Mouse (Mus musculus) cortical plate, adult 2 months (tissue): ENCODE data around the gene Ino80d. TPM values are rescaled to one million over a fixed set of nuclear protein-coding genes. Genes with fewer than 3 reads are reported as not detected.
A peak's percentile ranks its signal among the peaks of the same experiment; 100 is the strongest.

Experiments
- H3K27ac ChIP-seq: fragments of 200-500 bp; 2 replicates; pipeline ENCODE4 v1.5.1; 2012; ENCODE audit warnings: low read length, control low read depth, inconsistent platforms; ENCODE audit not compliant: insufficient read depth
- H3K4me1 ChIP-seq: fragments of 200-500 bp; 2 replicates; pipeline ENCODE4 v1.6.1; 2011; ENCODE audit warnings: low read length; ENCODE audit not compliant: control insufficient read depth, insufficient read depth
- H3K4me3 ChIP-seq: fragments of 200-500 bp; 2 replicates; pipeline ENCODE4 v1.5.1; 2011; ENCODE audit warnings: mild to moderate bottlenecking, low read length, control low read depth; ENCODE audit not compliant: insufficient read depth
- CTCF ChIP-seq: fragments of 200-500 bp; IDR thresholded peaks from 2 replicates; pipeline ENCODE4 v1.5.1; 2011; ENCODE audit warnings: mild to moderate bottlenecking, control low read depth, low read length; ENCODE audit not compliant: insufficient read depth; ENCODE audit errors: extremely low read depth
- POLR2A ChIP-seq: fragments of 200-500 bp; IDR thresholded peaks from 2 replicates; pipeline ENCODE4 v1.6.1; 2011; ENCODE audit warnings: mild to moderate bottlenecking, low read length, control low read depth; ENCODE audit not compliant: insufficient read depth; ENCODE audit errors: extremely low read depth
- polyA plus RNA-seq: library from polyadenylated mRNA; depleted of rRNA; stranded (reverse); fragments of >200 nt; gene quantifications from 2 replicates; pipeline ENCODE4 v1.2.3, GENCODE M21; 2012

Ino80d gene
- polyA plus RNA-seq, 1 experiment = 9.1 TPM

DNA sequence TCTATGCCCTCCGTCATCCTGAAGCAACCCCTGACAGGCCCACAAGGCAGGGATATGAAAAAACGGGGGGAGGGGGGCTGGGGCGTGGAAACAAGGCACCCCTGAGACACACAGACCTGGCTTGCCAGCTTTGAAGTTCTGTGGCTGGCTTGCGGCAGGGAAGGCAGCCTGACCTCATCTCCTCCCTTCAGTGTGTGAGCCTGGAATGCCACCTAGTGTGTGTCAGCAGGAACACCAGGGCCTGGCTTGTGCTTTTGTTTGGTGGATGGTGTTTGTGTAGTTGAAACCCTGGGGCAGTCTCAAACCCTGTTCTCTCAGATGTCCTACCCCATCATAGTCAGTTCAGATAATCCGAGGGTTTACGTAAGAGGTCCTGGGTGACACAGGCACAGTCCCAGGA is 150.2 kb downstream of the Ino80d start:
- H3K4me1 ChIP-seq = no peaks in the 10 kb centered on the region
- H3K4me3 ChIP-seq = no peak overlapping the region
- H3K27ac ChIP-seq = no peak overlapping the region
- TF ChIP-seq POLR2A (no peak), CTCF (peak; percentile 99)

DNA sequence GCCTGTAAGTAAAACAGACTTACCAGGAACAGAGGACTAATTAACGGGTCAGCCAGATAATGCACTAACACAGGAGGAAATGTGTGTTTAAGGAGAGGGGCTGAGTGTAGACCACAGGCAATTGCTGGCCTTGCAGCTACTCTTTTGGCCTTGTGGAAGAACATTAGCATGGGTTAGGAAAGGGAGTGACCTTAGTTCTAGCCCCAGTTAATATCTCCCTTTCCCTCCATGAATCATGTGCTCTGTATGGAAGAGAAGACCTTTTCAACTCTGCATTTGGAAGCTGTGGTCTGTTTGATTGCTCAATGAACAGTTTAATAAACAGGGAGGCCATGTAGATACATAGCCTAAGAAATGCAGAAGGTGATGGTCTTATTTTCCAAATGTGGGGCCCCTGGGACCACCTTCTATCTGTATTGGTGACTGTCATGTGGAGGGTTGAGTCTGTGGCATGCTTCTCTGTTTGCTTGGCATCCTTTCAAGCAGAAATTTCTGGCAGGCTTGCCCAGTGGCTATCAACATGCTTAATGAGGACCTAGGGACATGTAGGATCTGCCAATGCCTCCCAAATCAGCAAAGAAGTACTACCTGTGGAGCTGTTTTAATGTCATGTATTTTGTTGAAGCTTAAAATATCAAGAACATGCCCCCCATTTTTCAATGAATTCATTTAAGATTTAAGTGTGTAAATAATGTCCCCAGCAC is 157.4 kb downstream of the Ino80d start:
- TF ChIP-seq CTCF (no peak), POLR2A (no peak)
- no peak overlapping the region for H3K4me3 ChIP-seq
- H3K27ac ChIP-seq = no peak overlapping the region
- no peaks in the 10 kb centered on the region for H3K4me1 ChIP-seq

DNA sequence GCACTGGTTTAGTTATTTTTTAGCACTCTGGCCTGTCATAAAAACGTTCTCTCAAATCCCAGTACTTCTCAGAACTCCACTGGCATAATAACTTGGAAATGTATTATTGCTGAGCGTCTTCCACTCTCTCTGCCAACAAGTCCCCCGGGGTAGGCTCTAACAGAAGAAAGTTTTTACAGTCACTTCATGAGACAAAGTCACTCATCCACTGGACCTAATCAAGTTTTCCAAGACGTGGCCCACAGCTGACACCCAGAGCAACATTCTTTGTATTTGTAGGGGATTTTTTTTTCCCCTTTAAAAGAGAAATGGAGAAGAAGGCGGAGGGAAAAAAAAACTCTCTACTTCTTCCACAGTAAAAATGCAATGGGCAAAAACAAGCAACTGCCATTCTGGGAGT is 157.9 kb downstream of the Ino80d start:
- Histone ChIP-seq H3K4me3 (no peak overlapping the region), H3K4me1 (no peaks in the 10 kb centered on the region), H3K27ac (no peak overlapping the region)
- TF ChIP-seq POLR2A = no peak
- TF ChIP-seq CTCF = no peak

DNA sequence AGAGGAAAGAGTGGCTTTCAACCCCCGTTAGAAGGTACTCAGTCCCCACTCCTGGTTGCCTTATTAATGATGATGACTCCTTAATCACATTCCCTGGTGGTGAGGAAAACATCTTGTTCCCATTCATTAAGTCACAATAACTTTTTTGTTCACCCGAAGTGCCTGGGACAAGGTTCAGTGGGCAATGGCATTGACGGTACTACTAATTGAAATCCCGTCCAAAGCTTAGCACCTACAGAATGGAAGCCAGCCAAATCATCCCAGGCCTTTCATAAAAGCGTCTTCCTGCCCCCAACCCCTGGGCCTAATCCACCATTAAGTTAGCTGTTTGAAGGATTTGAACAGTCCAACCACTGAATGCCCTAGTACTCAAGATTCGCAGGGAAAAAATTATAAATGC is 159.1 kb downstream of the Ino80d start:
- TF ChIP-seq CTCF (no peak), POLR2A (no peak)
- Histone ChIP-seq H3K27ac (no peak overlapping the region), H3K4me1 (no peaks in the 10 kb centered on the region), H3K4me3 (no peak overlapping the region)

DNA sequence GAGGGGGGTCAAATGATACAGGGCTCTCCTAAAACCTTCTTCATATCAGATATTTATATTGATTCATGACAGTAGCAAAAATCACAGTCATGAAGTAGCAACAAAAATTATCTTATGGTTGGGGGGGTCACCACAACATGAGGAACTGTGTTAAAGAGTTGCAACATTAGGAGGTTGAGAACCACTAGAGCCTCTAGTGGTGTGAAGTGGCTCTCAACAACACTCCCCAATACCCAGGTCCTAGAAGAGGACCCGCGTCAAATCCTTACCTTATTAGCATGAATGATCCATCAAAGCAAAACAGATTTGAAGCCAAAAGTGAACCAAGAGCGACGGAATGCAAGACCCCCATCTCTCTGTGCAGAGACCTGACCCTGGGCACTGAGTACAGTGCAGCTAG is 161.4 kb downstream of the Ino80d start:
- Histone ChIP-seq H3K27ac (no peak overlapping the region), H3K4me1 (no peaks in the 10 kb centered on the region), H3K4me3 (no peak overlapping the region)
- no peak for TF ChIP-seq CTCF
- no peak for TF ChIP-seq POLR2A

DNA sequence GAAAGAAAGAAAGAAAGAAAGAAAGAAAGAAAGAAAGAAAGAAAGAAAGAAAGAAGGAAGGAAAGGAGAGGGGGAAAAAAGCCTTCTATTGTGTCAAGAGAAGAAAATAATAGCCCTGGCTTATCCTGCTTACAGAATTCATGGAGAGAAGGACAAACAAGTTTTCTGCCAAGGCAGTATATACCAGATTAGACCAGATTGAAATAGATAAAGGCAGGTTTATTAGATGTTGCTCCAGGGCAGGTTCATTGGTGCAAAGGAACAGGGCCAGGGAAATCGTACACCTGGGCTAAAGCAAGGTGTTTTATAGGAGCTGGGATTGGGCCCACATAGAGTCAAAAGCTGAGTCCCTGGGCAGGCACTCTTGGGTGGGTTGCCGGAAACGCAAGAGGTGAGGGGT is 162.1 kb downstream of the Ino80d start:
- peaks cover 3% of the 10 kb centered on the region for H3K4me1 ChIP-seq

DNA sequence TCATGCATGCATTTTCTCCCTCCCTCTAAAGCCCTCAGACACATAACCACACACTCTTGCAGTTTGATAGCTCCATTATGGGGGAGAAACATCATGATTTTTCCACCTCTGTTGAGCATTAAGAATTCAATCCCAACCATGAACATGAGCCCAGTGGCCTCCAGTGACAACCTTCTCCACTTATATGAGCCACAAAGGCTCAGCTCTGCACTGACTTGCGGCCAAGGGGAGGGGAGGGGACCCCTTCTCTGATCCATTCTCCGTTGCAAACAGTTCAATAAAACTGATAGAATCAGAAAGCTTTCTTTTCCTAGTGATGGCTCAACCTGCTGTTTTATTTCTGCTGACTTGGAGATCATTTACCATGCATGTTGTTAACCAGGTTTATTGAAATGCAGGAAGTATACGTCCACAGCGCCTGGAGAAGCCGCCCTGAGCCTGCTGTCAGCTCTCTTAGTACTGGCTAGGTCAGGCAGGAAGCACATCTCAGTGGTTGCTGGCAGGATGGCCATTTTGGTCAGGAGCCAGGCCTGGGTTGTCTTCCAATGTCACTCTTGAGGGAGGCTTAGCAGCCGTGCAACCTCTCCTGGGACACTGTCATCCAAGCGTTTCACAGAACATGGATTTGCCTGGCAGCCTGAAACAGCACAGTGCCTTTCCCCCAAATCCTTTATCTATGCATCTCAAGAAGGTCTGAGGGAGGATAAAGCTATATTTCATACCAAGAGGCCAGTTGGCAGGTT is 163.2 kb downstream of the Ino80d start:
- no peak overlapping the region for H3K4me3 ChIP-seq
- H3K27ac ChIP-seq = no peak overlapping the region
- H3K4me1 ChIP-seq = peaks cover 4% of the 10 kb centered on the region
- no peak for TF ChIP-seq CTCF

More for the DNA sequence above, 162.1 kb downstream of the Ino80d start:
- Histone ChIP-seq H3K4me3 (no peak overlapping the region), H3K27ac (no peak overlapping the region)
- TF ChIP-seq POLR2A (no peak), CTCF (no peak)

DNA sequence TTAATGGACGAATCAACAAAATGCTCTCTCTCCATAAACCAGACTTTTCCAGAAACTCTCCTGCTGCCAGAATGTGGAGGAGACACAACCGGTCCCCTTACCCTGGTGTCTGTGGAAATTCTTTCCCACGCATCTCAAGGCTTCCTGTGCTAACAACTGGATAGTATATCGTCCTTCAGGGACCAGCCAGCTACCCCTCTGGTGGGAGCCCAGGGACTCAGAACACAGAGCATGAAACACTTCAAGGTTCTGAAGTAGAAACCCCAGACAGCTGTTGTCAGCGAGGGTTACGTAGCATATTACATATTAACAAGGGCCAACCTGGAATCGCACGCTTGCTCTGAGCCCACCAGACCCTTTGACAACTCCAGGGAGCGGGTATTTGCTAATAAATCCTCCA is 163.9 kb downstream of the Ino80d start:
- no peak overlapping the region for H3K4me3 ChIP-seq
- TF ChIP-seq CTCF = no peak
- TF ChIP-seq POLR2A = no peak
- peaks cover 4% of the 10 kb centered on the region for H3K4me1 ChIP-seq
- no peak overlapping the region for H3K27ac ChIP-seq

DNA sequence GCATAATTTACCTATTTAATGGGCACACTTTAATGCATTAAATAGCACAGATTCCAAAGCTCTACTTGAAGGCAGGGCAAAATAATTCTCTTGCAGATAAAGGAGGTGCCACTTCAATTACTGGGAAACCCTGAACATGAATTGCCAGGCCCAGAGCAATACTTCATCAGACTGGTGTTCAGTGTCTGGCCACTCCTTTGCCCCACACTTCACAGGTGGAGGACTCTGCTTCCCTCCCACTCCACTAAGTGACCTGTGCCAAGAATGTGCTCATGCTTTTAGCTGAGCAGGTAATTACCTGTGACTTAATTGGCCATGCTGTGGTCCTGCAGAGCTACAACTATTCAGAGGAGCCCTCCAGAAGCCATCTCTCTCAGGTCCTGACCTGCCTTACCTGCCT is 166.7 kb downstream of the Ino80d start:
- H3K4me1 ChIP-seq = peaks cover 4% of the 10 kb centered on the region
- H3K4me3 ChIP-seq = no peak overlapping the region
- no peak for TF ChIP-seq CTCF
- no peak for TF ChIP-seq POLR2A
- H3K27ac ChIP-seq = no peak overlapping the region

DNA sequence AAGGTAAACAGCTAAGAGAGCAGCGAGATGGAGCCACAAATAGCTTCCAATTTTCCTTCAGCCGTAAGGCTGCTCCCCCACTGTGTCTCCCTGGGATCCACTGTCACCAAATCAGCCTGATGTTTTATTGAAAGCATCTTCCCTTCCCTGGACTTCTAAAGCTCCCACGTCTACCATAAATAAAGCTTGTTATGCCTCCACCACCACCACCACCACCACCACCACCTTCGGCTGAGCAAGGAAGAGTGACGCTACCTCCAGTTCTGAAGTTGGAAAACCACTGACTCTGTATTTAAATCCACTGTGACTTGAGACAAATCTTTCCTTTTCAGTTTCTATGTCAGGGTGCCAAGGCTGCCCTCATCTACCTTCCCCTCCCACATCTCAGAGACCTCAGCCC is 167.5 kb downstream of the Ino80d start:
- no peak overlapping the region for H3K4me3 ChIP-seq
- peaks cover 4% of the 10 kb centered on the region for H3K4me1 ChIP-seq
- no peak overlapping the region for H3K27ac ChIP-seq
- TF ChIP-seq POLR2A = no peak
- TF ChIP-seq CTCF = no peak
